Mouse (Mus musculus) embryonic facial prominence, embryonic 14.5 days (tissue): ENCODE measurements around the gene Ccdc187. TPM values are rescaled to one million over a fixed set of nuclear protein-coding genes. Genes with fewer than 3 reads are reported as not detected.

Source experiments
- ATAC-seq: fragments of 200-750 bp; cut with Nextera tagmentation; 2 replicates; pipeline ENCODE4 v1.8.0; 2017; ENCODE audit warnings: low read depth, moderate number of reproducible peaks, moderate TSS enrichment
- DNase-seq: peaks from one replicate; pipeline ENCODE4 v3.0.0-alpha.2; 2015; ENCODE audit warnings: low spot score
- H3K27ac ChIP-seq: fragments of 300-500 bp; sonication (generic); replicated peaks from 2 replicates; pipeline ENCODE4 v1.5.1; 2014; ENCODE audit warnings: low read depth, mild to moderate bottlenecking, low read length, moderate library complexity
- H3K27me3 ChIP-seq: fragments of 300-500 bp; sonication (generic); replicated peaks from 2 replicates; pipeline ENCODE4 v1.6.1; 2014; ENCODE audit warnings: low read length; ENCODE audit not compliant: control insufficient read depth, insufficient read depth
- H3K36me3 ChIP-seq: fragments of 300-500 bp; sonication (generic); 2 replicates; pipeline ENCODE4 v1.6.1; 2014; ENCODE audit warnings: low read length, mixed read lengths; ENCODE audit not compliant: control insufficient read depth, insufficient read depth
- H3K4me1 ChIP-seq: fragments of 300-500 bp; sonication (generic); 2 replicates; pipeline ENCODE4 v1.6.1; 2014; ENCODE audit warnings: antibody characterized with exemption, low read length; ENCODE audit not compliant: control insufficient read depth, insufficient read depth
- H3K4me2 ChIP-seq: fragments of 300-500 bp; sonication (generic); 2 replicates; pipeline ENCODE4 v1.6.1; 2014; ENCODE audit warnings: low read depth, mild to moderate bottlenecking, low read length, moderate library complexity, mixed read lengths
- H3K4me3 ChIP-seq: fragments of 300-500 bp; sonication (generic); 2 replicates; pipeline ENCODE4 v1.5.1; 2014; ENCODE audit warnings: low read depth, mild to moderate bottlenecking, low read length
- H3K9ac ChIP-seq: fragments of 300-500 bp; sonication (generic); 2 replicates; pipeline ENCODE4 v1.6.1; 2014; ENCODE audit warnings: low read depth, mild to moderate bottlenecking, low read length, moderate library complexity, mixed read lengths
- H3K9me3 ChIP-seq: fragments of 300-500 bp; sonication (generic); 2 replicates; pipeline ENCODE4 v1.6.1; 2016; ENCODE audit warnings: low read length; ENCODE audit not compliant: control insufficient read depth
- WGBS: fragments of 180-500 bp; shearing (Covaris S2); extraction: QIAGEN DNeasy Blood & Tissue Kit; methylation state at CpG from one replicate; pipeline ENCODE4 v1.1.7; 2014; 5-methylcytosine and 5-hydroxymethylcytosine counted together
- polyA plus RNA-seq: library from polyadenylated mRNA; unstranded; fragments of >200 nt; fragmentation: Nextera tagmentation; extraction: Ambion mirVana; gene quantifications from 2 replicates; pipeline ENCODE4 v1.2.1, GENCODE M21; 2014

The Ccdc187 gene
- polyA plus RNA-seq, 1 experiment from 2014 or later, result 0.28 TPM

DNA sequence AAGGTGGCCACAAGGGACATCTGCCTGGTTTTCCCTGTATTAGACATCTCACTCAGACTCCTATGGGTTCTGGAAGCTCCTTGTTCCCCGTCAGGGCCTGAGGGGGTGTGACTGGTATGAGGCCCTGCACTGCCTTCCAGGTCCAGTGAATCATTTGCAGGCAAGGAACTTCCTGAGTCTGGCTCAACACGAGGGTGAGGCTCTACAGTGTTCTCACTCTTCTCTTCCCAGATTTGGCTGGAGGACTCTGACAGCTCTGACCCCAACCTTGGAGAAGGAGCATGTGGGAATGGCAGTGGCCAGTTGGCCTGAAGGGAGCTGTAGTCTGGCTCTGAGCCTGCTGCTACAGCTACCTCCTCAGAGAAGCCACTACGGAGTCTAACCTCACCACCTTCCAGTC is 46.8 kb downstream of the Ccdc187 start:
- Histone ChIP-seq H3K36me3 (no peaks in the 10 kb centered on the region), H3K4me2 (no peak overlapping the region), H3K27ac (no peak overlapping the region), H3K27me3 (no peaks in the 10 kb centered on the region), H3K4me1 (no peaks in the 10 kb centered on the region), H3K9me3 (no peaks in the 10 kb centered on the region), H3K4me3 (no peak overlapping the region), H3K9ac (no peak overlapping the region)
- ATAC-seq (no peak), DNase-seq (no peak)
- WGBS, result 46% methylated on average over 3 of the region's 3 CpGs

DNA sequence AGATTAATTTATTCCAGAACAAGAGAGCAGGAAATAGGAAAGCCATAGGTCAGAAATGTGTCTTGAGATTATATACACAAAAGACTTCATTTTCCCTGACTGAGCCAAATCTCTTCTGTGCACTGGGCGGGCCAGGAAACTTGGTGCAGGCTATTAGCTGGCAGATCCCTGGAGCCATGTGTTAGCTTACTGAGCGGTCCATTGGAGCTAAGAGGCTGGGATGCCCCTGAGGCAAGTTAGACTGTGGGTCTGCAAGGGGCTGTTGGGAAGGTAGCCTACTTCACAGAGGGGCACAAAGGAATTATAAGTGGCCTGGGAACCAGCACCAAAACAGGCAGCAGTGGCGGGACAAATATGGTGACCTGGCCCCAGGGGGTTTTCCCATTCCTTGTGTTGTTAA is 53.5 kb downstream of the Ccdc187 start:
- Histone ChIP-seq H3K9me3 (no peaks in the 10 kb centered on the region), H3K4me3 (no peak overlapping the region), H3K4me1 (peaks cover 6% of the 10 kb centered on the region; the same call in 1 of the 2 replicates), H3K27me3 (no peaks in the 10 kb centered on the region), H3K27ac (no peak overlapping the region), H3K36me3 (no peaks in the 10 kb centered on the region), H3K4me2 (no peak overlapping the region), H3K9ac (no peak overlapping the region)
- DNase-seq, result no peak
- no peak for ATAC-seq
- 37% methylated on average over 3 of the region's 3 CpGs for WGBS

DNA sequence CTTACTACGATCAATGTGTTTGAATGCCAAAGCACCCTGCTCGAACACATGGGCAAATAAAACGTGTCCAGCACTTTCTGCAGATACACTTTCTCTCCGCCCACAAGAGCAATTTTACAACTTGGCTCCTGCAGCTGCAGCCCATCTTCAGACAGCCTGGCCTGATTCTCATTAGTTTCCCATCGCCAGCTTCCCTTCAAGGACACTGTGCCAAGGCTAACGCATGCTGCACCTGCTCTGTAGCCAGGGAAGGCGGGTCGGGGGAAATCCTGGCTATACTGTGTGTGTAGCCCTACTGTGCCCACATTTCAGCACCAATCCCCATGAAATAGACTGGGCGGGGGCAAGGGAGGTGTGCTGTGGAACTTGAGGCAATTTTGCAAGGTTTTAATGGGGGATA is 54.0 kb downstream of the Ccdc187 start:
- WGBS, result 44% methylated on average over 9 of the region's 9 CpGs
- no peak overlapping the region for H3K4me2 ChIP-seq
- no peaks in the 10 kb centered on the region for H3K27me3 ChIP-seq
- no peak for ATAC-seq
- no peaks in the 10 kb centered on the region for H3K36me3 ChIP-seq
- no peak overlapping the region for H3K4me3 ChIP-seq
- H3K4me1 ChIP-seq, result peaks cover 8% of the 10 kb centered on the region; the same call in 1 of the 2 replicates
- peak; percentile 18 for DNase-seq
- no peaks in the 10 kb centered on the region for H3K9me3 ChIP-seq
- H3K9ac ChIP-seq, result no peak overlapping the region
- no peak overlapping the region for H3K27ac ChIP-seq

DNA sequence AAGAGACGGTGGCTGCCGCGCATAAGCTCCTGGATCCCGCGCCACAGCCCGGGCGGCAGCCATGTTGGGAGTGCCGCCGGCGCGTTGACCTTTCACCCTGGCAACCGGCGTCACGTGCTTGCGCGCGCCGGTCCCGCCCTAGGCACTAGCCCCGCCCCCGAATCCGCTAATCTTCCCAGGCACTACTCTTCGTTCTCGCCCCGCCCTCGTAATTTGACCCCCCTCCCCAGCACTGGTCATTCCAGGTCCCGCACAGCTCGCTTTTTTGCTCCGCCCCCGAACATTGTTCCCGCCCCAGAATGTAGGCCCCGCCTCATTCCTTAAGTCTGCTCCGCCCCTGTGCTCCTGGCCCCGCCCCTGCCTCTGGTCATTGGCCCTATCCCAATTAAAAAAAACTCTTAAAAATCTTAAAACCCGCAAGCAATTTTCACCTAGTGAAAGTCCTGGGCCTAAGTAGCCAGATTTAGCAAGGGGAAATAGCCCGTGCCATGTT is 57.0 kb downstream of the Ccdc187 start, which contains the start of gene Qsox2:
Qsox2 (minus strand) TSS at position 236 of the 493 bp plus-strand sequence.
- Histone ChIP-seq H3K9ac (peak within 1 kb of the TSS; percentile 87), H3K9me3 (no peaks in the 10 kb centered on the region), H3K4me2 (peak within 1 kb of the TSS; percentile 84), H3K4me3 (peak within 1 kb of the TSS; percentile 88), H3K36me3 (no peaks in the 10 kb centered on the region), H3K27me3 (no peaks in the 10 kb centered on the region), H3K27ac (peak within 1 kb of the TSS; percentile 79), H3K4me1 (peaks cover 8% of the 10 kb centered on the region; the same call in 1 of the 2 replicates)
- peak; percentile 92 for ATAC-seq
- peak; percentile 96 for DNase-seq
- 1% methylated on average over 33 of the region's 36 CpGs for WGBS

DNA sequence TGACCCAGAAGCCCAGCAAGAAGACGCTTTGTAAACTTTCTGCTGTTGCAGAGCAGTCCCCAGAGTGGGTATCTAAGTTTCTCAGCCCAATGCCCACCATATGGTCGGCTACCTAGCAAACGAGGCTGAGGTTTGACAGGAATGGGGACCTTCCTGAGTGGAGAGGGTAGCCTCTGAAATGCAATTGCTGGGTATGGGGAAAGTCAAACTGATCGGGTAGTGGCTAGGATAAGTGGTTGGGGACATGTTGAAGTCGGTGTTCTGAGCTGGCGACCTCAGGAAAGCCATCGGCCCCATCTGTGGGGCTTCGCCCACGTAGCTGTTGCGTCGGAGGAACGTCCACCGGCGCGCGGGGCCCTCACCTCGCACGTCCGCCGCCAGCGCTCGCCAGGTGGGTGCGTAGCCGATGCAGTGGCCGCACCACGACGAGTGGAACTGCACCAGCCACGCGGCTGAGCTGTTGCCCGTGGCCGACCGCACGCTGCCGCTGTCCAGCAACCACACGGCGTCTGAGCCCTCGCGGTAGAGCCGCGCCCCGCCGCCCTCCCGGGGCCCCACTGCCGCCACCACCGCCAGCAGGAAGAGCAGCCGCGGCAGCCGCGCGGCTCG is 57.6 kb downstream of the Ccdc187 start:
- Histone ChIP-seq H3K4me3 (peak overlapping the region; percentile 88), H3K4me1 (peaks cover 8% of the 10 kb centered on the region; the same call in 1 of the 2 replicates), H3K9ac (peak overlapping the region; percentile 87), H3K27me3 (no peaks in the 10 kb centered on the region), H3K4me2 (peak overlapping the region; percentile 84), H3K9me3 (no peaks in the 10 kb centered on the region), H3K27ac (peak overlapping the region; percentile 79), H3K36me3 (no peaks in the 10 kb centered on the region)
- WGBS, result 0% methylated on average over 23 of the region's 51 CpGs
- DNase-seq, result no peak
- peak; percentile 80 for ATAC-seq

DNA sequence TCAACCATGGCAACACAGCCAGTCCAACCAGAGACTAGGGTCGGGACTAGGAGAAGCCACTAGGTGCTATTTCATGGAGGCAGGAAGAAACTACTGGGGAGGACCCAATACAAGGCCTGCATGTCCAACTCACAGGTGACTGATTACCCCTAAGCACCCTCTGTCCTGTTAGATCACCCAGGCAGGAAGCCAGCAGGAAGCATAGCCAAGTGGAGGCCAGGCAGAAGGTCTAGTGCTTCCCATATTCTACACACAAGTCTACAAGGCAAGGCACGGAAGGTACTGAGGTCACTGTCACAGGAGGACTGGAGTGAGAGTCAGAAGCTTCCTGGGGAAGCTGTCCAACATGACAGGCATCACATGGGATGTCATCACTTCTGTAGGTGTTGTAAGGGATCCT is 59.6 kb downstream of the Ccdc187 start:
- Histone ChIP-seq H3K36me3 (no peaks in the 10 kb centered on the region), H3K27me3 (no peaks in the 10 kb centered on the region), H3K27ac (no peak overlapping the region), H3K4me3 (no peak overlapping the region), H3K4me2 (no peak overlapping the region), H3K4me1 (peaks cover 8% of the 10 kb centered on the region; the same call in 1 of the 2 replicates), H3K9me3 (no peaks in the 10 kb centered on the region), H3K9ac (no peak overlapping the region)
- no peak for DNase-seq
- 83% methylated on average over 2 of the region's 2 CpGs for WGBS
- ATAC-seq, result no peak

DNA sequence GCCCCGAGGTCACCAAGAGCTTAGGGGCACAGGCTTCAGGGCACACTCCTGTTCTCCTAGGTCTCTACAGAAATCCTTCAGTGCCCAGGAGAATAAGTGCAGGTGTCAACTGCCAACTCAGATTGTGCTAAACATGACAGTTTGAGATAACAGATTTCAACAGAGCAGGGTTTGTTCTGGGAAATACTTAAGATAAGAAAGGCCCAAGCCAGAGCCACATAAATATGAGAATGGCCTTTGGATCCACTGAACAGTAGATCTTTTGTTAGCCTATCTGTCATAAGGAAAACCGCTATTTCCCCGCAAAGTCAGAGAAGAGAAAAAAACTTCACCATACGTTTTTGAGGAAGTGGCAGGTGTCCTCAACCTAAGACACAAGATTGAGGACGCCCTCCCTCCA is 60.1 kb downstream of the Ccdc187 start:
- H3K36me3 ChIP-seq, result no peaks in the 10 kb centered on the region

DNA sequence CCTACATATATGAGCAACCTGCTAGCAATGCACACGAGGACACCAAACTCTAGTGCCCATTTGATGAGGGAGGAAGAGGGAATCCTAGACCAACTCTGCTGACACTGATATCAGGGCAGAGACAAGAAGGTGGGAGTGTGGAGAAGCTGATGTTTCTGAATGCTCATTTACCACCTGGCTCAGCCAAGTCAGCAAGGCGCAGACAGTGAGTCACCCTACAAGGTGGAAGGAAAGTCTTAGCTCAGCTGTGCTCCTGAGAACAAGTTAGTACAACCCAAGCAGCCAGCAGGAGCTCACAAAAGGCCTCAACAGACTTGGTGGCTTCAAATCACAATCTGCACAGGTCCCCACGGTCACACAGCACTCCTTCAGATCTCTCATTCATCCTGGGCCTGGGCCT is 63.0 kb downstream of the Ccdc187 start:
- DNase-seq (no peak), ATAC-seq (no peak)
- no peak overlapping the region for H3K4me3 ChIP-seq
- 85% methylated on average over 3 of the region's 3 CpGs for WGBS
- H3K27ac ChIP-seq, result no peak overlapping the region
- H3K36me3 ChIP-seq, result 0 out of 2 replicates have a peak, but pooled peaks cover 4% of the 10 kb centered on the region
- no peak overlapping the region for H3K4me2 ChIP-seq
- no peak overlapping the region for H3K9ac ChIP-seq
- no peaks in the 10 kb centered on the region for H3K27me3 ChIP-seq
- H3K9me3 ChIP-seq, result no peaks in the 10 kb centered on the region
- H3K4me1 ChIP-seq, result peaks cover 6% of the 10 kb centered on the region; the same call in 1 of the 2 replicates

More for the DNA sequence above, 60.1 kb downstream of the Ccdc187 start:
- Histone ChIP-seq H3K4me2 (no peak overlapping the region), H3K27me3 (no peaks in the 10 kb centered on the region), H3K9ac (no peak overlapping the region), H3K9me3 (no peaks in the 10 kb centered on the region), H3K4me3 (no peak overlapping the region), H3K4me1 (peaks cover 8% of the 10 kb centered on the region; the same call in 1 of the 2 replicates), H3K27ac (no peak overlapping the region)
- 84% methylated on average over 5 of the region's 5 CpGs for WGBS
- no peak for ATAC-seq
- DNase-seq, result no peak

DNA sequence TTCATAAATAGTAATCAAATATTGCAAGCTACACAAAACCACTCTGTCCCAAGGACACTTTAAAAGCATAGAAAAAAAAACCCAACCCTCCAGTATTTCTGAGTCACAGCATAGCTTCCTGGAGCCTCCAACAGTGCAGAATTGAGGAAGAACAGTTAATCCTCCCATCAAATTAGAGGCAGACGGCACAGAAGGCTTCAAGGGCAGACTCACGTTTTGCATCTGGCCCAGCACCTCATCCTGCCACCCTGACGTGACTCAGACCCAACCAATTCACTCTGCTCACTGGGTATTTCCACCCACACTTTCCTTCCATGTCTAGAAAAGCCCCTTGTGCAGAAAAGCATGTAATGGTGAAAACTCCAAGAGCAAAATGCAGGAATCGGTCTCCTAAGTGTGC is 64.1 kb downstream of the Ccdc187 start:
- no peak overlapping the region for H3K4me3 ChIP-seq
- H3K27me3 ChIP-seq, result no peaks in the 10 kb centered on the region
- WGBS, result 51% methylated on average over 4 of the region's 4 CpGs
- H3K27ac ChIP-seq, result no peak overlapping the region
- H3K9me3 ChIP-seq, result no peaks in the 10 kb centered on the region
- no peak overlapping the region for H3K9ac ChIP-seq
- 0 out of 2 replicates have a peak, but pooled peaks cover 11% of the 10 kb centered on the region for H3K36me3 ChIP-seq
- ATAC-seq, result no peak
- H3K4me1 ChIP-seq, result no peaks in the 10 kb centered on the region
- no peak overlapping the region for H3K4me2 ChIP-seq
- no peak for DNase-seq
